Mouse (Mus musculus) midbrain, embryonic 14.5 days (tissue): ENCODE data around the gene Efna5. TPM values are rescaled to one million over a fixed set of nuclear protein-coding genes. Genes with fewer than 3 reads are reported as not detected.

Experiments
- ATAC-seq: fragments of 200-750 bp; cut with Nextera tagmentation; 2 replicates; pipeline ENCODE4 v1.8.0; 2017; ENCODE audit warnings: moderate number of reproducible peaks, moderate library complexity; ENCODE audit not compliant: low FRiP score, low TSS enrichment
- DNase-seq: peaks from one replicate; pipeline ENCODE4 v3.0.0-alpha.2; 2015
- H3K27ac ChIP-seq: fragments of 300-500 bp; sonication (generic); replicated peaks from 2 replicates; pipeline ENCODE4 v1.5.1; 2014; ENCODE audit warnings: mild to moderate bottlenecking, low read depth, low read length, moderate library complexity
- H3K27me3 ChIP-seq: fragments of 300-500 bp; sonication (generic); 2 replicates; pipeline ENCODE4 v1.6.1; 2014; ENCODE audit warnings: low read length, control low read depth, mixed read lengths; ENCODE audit not compliant: control insufficient read depth, insufficient read depth
- H3K36me3 ChIP-seq: fragments of 300-500 bp; sonication (generic); 2 replicates; pipeline ENCODE4 v1.6.1; 2014; ENCODE audit warnings: low read length, control low read depth; ENCODE audit not compliant: control insufficient read depth, insufficient read depth
- H3K4me1 ChIP-seq: fragments of 300-500 bp; sonication (generic); 2 replicates; pipeline ENCODE4 v1.6.1; 2014; ENCODE audit warnings: mild to moderate bottlenecking, antibody characterized with exemption, low read length, control low read depth; ENCODE audit not compliant: control insufficient read depth, insufficient read depth
- H3K4me2 ChIP-seq: fragments of 300-500 bp; sonication (generic); 2 replicates; pipeline ENCODE4 v1.6.1; 2014; ENCODE audit warnings: mild to moderate bottlenecking, low read length, moderate library complexity
- H3K4me3 ChIP-seq: fragments of 300-500 bp; sonication (generic); replicated peaks from 2 replicates; pipeline ENCODE4 v1.5.1; 2014; ENCODE audit warnings: low read depth, low read length
- H3K9ac ChIP-seq: fragments of 300-500 bp; sonication (generic); replicated peaks from 2 replicates; pipeline ENCODE4 v1.6.1; 2014; ENCODE audit warnings: mild to moderate bottlenecking, low read length, moderate library complexity
- H3K9me3 ChIP-seq: fragments of 300-500 bp; sonication (generic); 2 replicates; pipeline ENCODE4 v1.6.1; 2016; ENCODE audit warnings: low read length, control low read depth, mixed read lengths; ENCODE audit not compliant: control insufficient read depth
- WGBS: fragments of 180-500 bp; shearing (Covaris S2); extraction: QIAGEN DNeasy Blood & Tissue Kit; methylation state at CpG from one replicate; pipeline ENCODE4 v1.1.7; 2014; 5-methylcytosine and 5-hydroxymethylcytosine counted together
- polyA plus RNA-seq: library from polyadenylated mRNA; unstranded; fragments of >200 nt; fragmentation: Nextera tagmentation; extraction: Ambion mirVana; gene quantifications from 2 replicates; pipeline ENCODE4 v1.2.1, GENCODE M21; 2014

Efna5 gene
- polyA plus RNA-seq, 1 experiment from 2014 or later, result 90.8 TPM

GRCm38 (mm10) chr17:62787855-62788254, 93.3 kb downstream of the Efna5 start:
- 0 out of 2 replicates have a peak, but pooled peaks cover 5% of the 10 kb centered on the region for H3K27me3 ChIP-seq
- ATAC-seq (no peak), DNase-seq (no peak)
- H3K4me2 ChIP-seq, result peak overlapping the region; percentile 27; the same call in 1 of the 2 replicates
- WGBS, result 16% methylated on average over 3 of the region's 3 CpGs
- H3K9me3 ChIP-seq, result no peaks in the 10 kb centered on the region
- no peak overlapping the region for H3K4me3 ChIP-seq
- no peak overlapping the region; the same call in 1 of the 2 replicates for H3K27ac ChIP-seq
- H3K36me3 ChIP-seq, result no peaks in the 10 kb centered on the region
- no peak overlapping the region for H3K9ac ChIP-seq
- peaks cover 37% of the 10 kb centered on the region for H3K4me1 ChIP-seq

GRCm38 (mm10) chr17:62786602-62786907, 94.6 kb downstream of the Efna5 start:
- ATAC-seq, result peak; percentile 35; the same call in 1 of the 2 replicates
- H3K9me3 ChIP-seq, result no peaks in the 10 kb centered on the region

GRCm38 (mm10) chr17:62785781-62786601, 95.1 kb downstream of the Efna5 start:
- 0 out of 2 replicates have a peak, but pooled peaks cover 4% of the 10 kb centered on the region for H3K27me3 ChIP-seq
- H3K4me2 ChIP-seq, result 0 out of 2 replicates have a peak overlapping the region, but pooled peaks have one; percentile 48
- ATAC-seq (peak; percentile 35; the same call in 1 of the 2 replicates), DNase-seq (peak; percentile 61)
- H3K4me1 ChIP-seq, result peaks cover 41% of the 10 kb centered on the region
- WGBS, result 18% methylated on average over 4 of the region's 4 CpGs
- H3K9ac ChIP-seq, result no peak overlapping the region
- H3K36me3 ChIP-seq, result no peaks in the 10 kb centered on the region
- no peak overlapping the region for H3K27ac ChIP-seq
- no peaks in the 10 kb centered on the region for H3K9me3 ChIP-seq
- H3K4me3 ChIP-seq, result no peak overlapping the region

More at GRCm38 (mm10) chr17:62786602-62786907, 94.6 kb downstream of the Efna5 start:
- no peak overlapping the region for H3K4me3 ChIP-seq
- no peaks in the 10 kb centered on the region for H3K36me3 ChIP-seq
- H3K27me3 ChIP-seq, result 0 out of 2 replicates have a peak, but pooled peaks cover 5% of the 10 kb centered on the region
- 8% methylated on average over 7 of the region's 7 CpGs for WGBS
- no peak overlapping the region for H3K4me2 ChIP-seq
- no peak overlapping the region for H3K9ac ChIP-seq
- no peak overlapping the region for H3K27ac ChIP-seq
- peaks cover 41% of the 10 kb centered on the region for H3K4me1 ChIP-seq
- peak; percentile 51 for DNase-seq

- Histone ChIP-seq H3K4me2 (peak overlapping the region; percentile 48), H3K9me3 (no peaks in the 10 kb centered on the region), H3K27me3 (no peaks in the 10 kb centered on the region), H3K4me3 (peak overlapping the region; percentile 23), H3K27ac (0 out of 2 replicates have a peak overlapping the region, but pooled peaks have one; percentile 32), H3K4me1 (peaks cover 33% of the 10 kb centered on the region), H3K9ac (peak overlapping the region; percentile 24; the same call in 1 of the 2 replicates), H3K36me3 (no peaks in the 10 kb centered on the region)
- DNase-seq (peak; percentile 72), ATAC-seq (peak; percentile 18; the same call in 1 of the 2 replicates)
- WGBS, result 14% methylated on average over 27 of the region's 27 CpGs
Measured at GRCm38 (mm10) chr17:62784274-62785171, 96.6 kb downstream of the Efna5 start.

- peaks cover 25% of the 10 kb centered on the region for H3K4me1 ChIP-seq
- H3K9ac ChIP-seq, result peak overlapping the region; percentile 24; the same call in 1 of the 2 replicates
Measured at GRCm38 (mm10) chr17:62783524-62784273, 97.4 kb downstream of the Efna5 start.

GRCm38 (mm10) chr17:62782826-62783404, 98.2 kb downstream of the Efna5 start:
- ATAC-seq (no peak), DNase-seq (no peak)
- Histone ChIP-seq H3K4me1 (peaks cover 27% of the 10 kb centered on the region), H3K36me3 (no peaks in the 10 kb centered on the region), H3K9ac (no peak overlapping the region), H3K4me3 (no peak overlapping the region), H3K9me3 (no peaks in the 10 kb centered on the region), H3K4me2 (0 out of 2 replicates have a peak overlapping the region, but pooled peaks have one; percentile 5), H3K27ac (no peak overlapping the region), H3K27me3 (no peaks in the 10 kb centered on the region)
- WGBS, result 63% methylated on average over 13 of the region's 13 CpGs

More at GRCm38 (mm10) chr17:62783524-62784273, 97.4 kb downstream of the Efna5 start:
- DNase-seq (peak; percentile 94), ATAC-seq (peak; percentile 52; the same call in 1 of the 2 replicates)
- Histone ChIP-seq H3K27me3 (no peaks in the 10 kb centered on the region), H3K27ac (0 out of 2 replicates have a peak overlapping the region, but pooled peaks have one; percentile 32), H3K4me2 (peak overlapping the region; percentile 48), H3K4me3 (peak overlapping the region; percentile 23), H3K36me3 (no peaks in the 10 kb centered on the region), H3K9me3 (no peaks in the 10 kb centered on the region)
- 20% methylated on average over 13 of the region's 13 CpGs for WGBS

GRCm38 (mm10) chr17:62781120-62781519, 100.0 kb downstream of the Efna5 start:
- Histone ChIP-seq H3K4me3 (no peak overlapping the region), H3K4me2 (no peak overlapping the region), H3K9me3 (no peaks in the 10 kb centered on the region), H3K36me3 (no peaks in the 10 kb centered on the region), H3K27me3 (no peaks in the 10 kb centered on the region), H3K4me1 (peaks cover 23% of the 10 kb centered on the region), H3K9ac (no peak overlapping the region), H3K27ac (no peak overlapping the region)
- ATAC-seq (no peak), DNase-seq (no peak)
- WGBS, result 60% methylated on average over 6 of the region's 6 CpGs
